8 mouse cellular contexts compared by ENCODE assay signal in genomic region chr2:166638947-166639641, GRCm38 (mm10).
DNase-seq lines count a peak whose midpoint lies in the region; ATAC-seq and TF ChIP-seq lines count a peak whose summit lies in the region.

No protein-coding gene starts in this region.

- TF ChIP-seq CTCF in bone marrow macrophage, adult 2 months (IDR thresholded peaks at IDR 0.05; ENCODE audit: low read depth, low read length), result no peak

- H3K9me3 ChIP-seq in liver, embryonic 13.5 days (replicated peaks), result no peaks in the 10 kb centered on the region

- intact Hi-C loops in heart, postnatal 10 days (cut with DNase I), result loop anchor here (1.0 kb wide), 1 partner anchor 74 kb away; the partner anchor contains the start of gene Prex1
- intact Hi-C loops in left cerebral cortex, postnatal 10 days (cut with DNase I), result no loop called here

- H3K4me2 ChIP-seq in liver, embryonic 13.5 days, result no peak overlapping the region

- DNase-seq in embryo, embryonic 9.5 days (ENCODE audit: extremely low spot score), result peak; percentile 26
- no peak for DNase-seq in embryo, embryonic 11 days
- peak; percentile 46 to 54 for DNase-seq in heart, postnatal 10 days
- DNase-seq in liver, embryonic 13.5 days, result no peak
- DNase-seq in left cerebral cortex, postnatal 10 days (ENCODE audit: extremely low spot score in 1 of 2, low spot score in 2 of 2), result no peak
- DNase-seq in cerebellum, adult 9-10 months, result no peak
- DNase-seq in layer of hippocampus, adult 18-20 months (ENCODE audit: low spot score in 2 of 2), result no peak

- H3K27ac ChIP-seq in bone marrow macrophage, adult 2 months (ENCODE audit: insufficient read depth, low read depth, low read length), result peak overlapping the region; percentile 87
- H3K27ac ChIP-seq in liver, embryonic 13.5 days, result no peak overlapping the region

- TF ChIP-seq POLR2A in bone marrow macrophage, adult 2 months (IDR thresholded peaks at IDR 0.05; ENCODE audit: borderline replicate concordance, low read depth, low read length), result 0 out of 2 replicates have a peak, but pooled peaks have one; percentile 11

- ATAC-seq in liver, embryonic 13.5 days (ENCODE audit: low read depth), result peak; percentile 43

- H3K27me3 ChIP-seq in liver, embryonic 13.5 days, result no peaks in the 10 kb centered on the region

- peaks cover 39% of the 10 kb centered on the region for H3K36me3 ChIP-seq in liver, embryonic 13.5 days

- WGBS in liver, embryonic 13.5 days (ENCODE audit: insufficient replicate concordance), result 53% methylated on average over 18 of the region's 18 CpGs

- peak overlapping the region; percentile 36 for H3K4me3 ChIP-seq in bone marrow macrophage, adult 2 months (ENCODE audit: insufficient read depth, low read length)
- H3K4me3 ChIP-seq in liver, embryonic 13.5 days (replicated peaks), result no peak overlapping the region

- peaks cover 23% of the 10 kb centered on the region for H3K4me1 ChIP-seq in bone marrow macrophage, adult 2 months (ENCODE audit: control insufficient read depth, insufficient read depth, low read length)
- H3K4me1 ChIP-seq in liver, embryonic 13.5 days (replicated peaks), result peaks cover 18% of the 10 kb centered on the region

- no peak overlapping the region for H3K9ac ChIP-seq in liver, embryonic 13.5 days

Comparison
In these comparisons a context has a peak if more than half of its experiments do, and no peak if none do; other contexts are left out.
1. DNase-seq: peak in embryo, embryonic 9.5 days (single experiment) and heart, postnatal 10 days (2 of 2); none in embryo, embryonic 11 days (single experiment), liver, embryonic 13.5 days (single experiment), left cerebral cortex, postnatal 10 days (0 of 2), cerebellum, adult 9-10 months (single experiment) and layer of hippocampus, adult 18-20 months (0 of 2).